Mouse (Mus musculus): ENCODE results near the gene Nagpa. TPM values are rescaled to one million over a fixed set of nuclear protein-coding genes. Genes with fewer than 3 reads are reported as not detected.

The Nagpa gene
- polyA plus RNA-seq, 2 experiments, result 9.2 to 9.7 TPM

DNA sequence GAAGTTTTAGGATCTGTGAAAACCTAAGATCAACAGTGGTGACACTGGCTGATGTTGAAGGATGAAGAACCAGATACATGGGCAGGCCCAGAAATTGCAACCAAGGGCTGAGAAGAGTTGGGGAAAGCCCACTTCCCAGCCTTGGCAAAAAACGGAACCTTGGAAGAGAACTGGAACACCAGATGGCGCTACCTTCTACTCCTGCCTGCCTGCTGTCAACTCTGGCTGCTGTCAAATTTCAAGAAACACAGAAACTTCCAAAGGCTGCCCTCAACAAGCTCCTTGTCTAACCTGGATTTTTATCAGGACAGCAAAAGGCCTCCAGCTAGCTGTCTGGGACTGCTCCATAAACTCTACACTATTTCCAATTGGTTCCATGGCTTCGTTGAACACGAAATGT, 1.1 kb downstream of the Nagpa start:
- peak overlapping the region; percentile 79 to 82 for H3K4me3 ChIP-seq (ENCODE audit: insufficient read depth in 1 of 2, low read depth in 2 of 2, low read length in 2 of 2)
- peak overlapping the region; percentile 79 for H3K4me2 ChIP-seq (ENCODE audit: low read depth)
- ATAC-seq (ENCODE audit: insufficient read depth) (no peak), DNase-seq (ENCODE audit: low read depth in 3 of 3, low spot score in 3 of 3) (peak in 2 of 3 experiments; percentile 24 to 36)
- 5% methylated on average over 4 of the region's 4 CpGs for WGBS (ENCODE audit: insufficient replicate concordance)
- no peaks in the 10 kb centered on the region for H3K9me3 ChIP-seq (ENCODE audit: control insufficient read depth, low read length)
- H3K4me1 ChIP-seq (replicated peaks; ENCODE audit: control insufficient read depth in 2 of 2, insufficient read depth in 2 of 2, low read length in 1 of 2), result peaks cover 2 to 3% of the 10 kb centered on the region in 2 experiments; a peak in 1 of 4 replicates
- H3K27ac ChIP-seq, result no peak overlapping the region
- TF ChIP-seq CTCF (IDR thresholded peaks at IDR 0.05; ENCODE audit: low read depth), result peak; percentile 73
- no peak for TF ChIP-seq EP300 (IDR thresholded peaks at IDR 0.05; ENCODE audit: low read depth)
- peak overlapping the region; percentile 56 for H3K9ac ChIP-seq (replicated peaks)
- no peaks in the 10 kb centered on the region for H3K27me3 ChIP-seq (ENCODE audit: control insufficient read depth, insufficient read depth, low read length)
- peaks cover 4% of the 10 kb centered on the region; the same call in 1 of the 2 replicates for H3K36me3 ChIP-seq (replicated peaks; ENCODE audit: control insufficient read depth, insufficient read depth, low read depth)

DNA sequence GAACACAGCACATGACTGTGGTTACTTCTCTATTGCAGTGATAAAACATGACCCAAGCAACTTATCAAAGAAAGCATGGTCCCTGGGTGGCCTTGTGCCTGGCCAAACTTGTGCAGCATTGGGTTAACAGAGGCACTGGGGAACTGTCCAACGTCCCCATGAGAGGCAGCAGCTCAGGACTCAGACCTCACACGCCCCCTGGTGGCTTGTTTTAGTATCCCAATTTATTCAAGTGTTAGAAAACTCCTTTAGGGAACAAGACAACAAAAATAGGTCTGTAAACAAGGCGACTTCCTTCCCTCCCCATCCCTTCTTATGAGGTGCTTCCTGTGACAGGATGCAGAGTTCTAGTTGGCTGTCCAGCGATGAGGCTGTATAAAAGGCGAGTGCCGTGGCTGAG, 8.7 kb downstream of the Nagpa start:
- peaks cover 4% of the 10 kb centered on the region; the same call in 1 of the 2 replicates for H3K36me3 ChIP-seq (replicated peaks; ENCODE audit: control insufficient read depth, insufficient read depth, low read depth)

DNA sequence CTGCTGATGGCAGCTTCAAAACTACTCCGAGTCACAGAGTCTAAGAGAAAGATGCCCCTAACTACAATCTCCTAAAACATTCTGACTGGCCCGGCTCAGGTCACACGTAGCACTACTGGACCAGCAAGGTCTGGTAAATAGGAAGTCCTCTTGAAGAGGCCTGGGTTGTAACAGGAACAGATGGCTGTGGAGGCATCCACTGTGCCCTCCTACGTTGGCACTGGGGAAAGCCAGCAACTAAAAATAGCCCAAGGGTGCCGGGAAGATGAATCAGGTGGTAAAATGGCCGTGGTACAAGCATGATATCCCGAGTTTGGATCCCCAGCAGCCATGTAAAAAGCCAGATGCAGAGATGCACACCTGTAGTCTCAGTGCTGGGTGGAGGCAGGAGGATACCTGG, 17.6 kb downstream of the Nagpa start:
- ATAC-seq (ENCODE audit: insufficient read depth) (no peak), DNase-seq (ENCODE audit: low read depth in 3 of 3, low spot score in 3 of 3) (no peak)
- no peak overlapping the region for H3K4me2 ChIP-seq (ENCODE audit: low read depth)

More for the DNA sequence above, 8.7 kb downstream of the Nagpa start:
- peak; percentile 87 for TF ChIP-seq CTCF (IDR thresholded peaks at IDR 0.05; ENCODE audit: low read depth)
- no peak for TF ChIP-seq EP300 (IDR thresholded peaks at IDR 0.05; ENCODE audit: low read depth)
- Histone ChIP-seq H3K27ac (no peak overlapping the region), H3K4me3 (ENCODE audit: insufficient read depth in 1 of 2, low read depth in 2 of 2, low read length in 2 of 2) (no peak overlapping the region), H3K9me3 (ENCODE audit: control insufficient read depth, low read length) (no peaks in the 10 kb centered on the region), H3K4me2 (ENCODE audit: low read depth) (no peak overlapping the region), H3K9ac (replicated peaks) (no peak overlapping the region), H3K27me3 (ENCODE audit: control insufficient read depth, insufficient read depth, low read length) (no peaks in the 10 kb centered on the region), H3K4me1 (replicated peaks; ENCODE audit: control insufficient read depth in 2 of 2, insufficient read depth in 2 of 2, low read length in 1 of 2) (no peaks in the 10 kb centered on the region)
- no peak for ATAC-seq (ENCODE audit: insufficient read depth)
- WGBS (ENCODE audit: insufficient replicate concordance), result 24% methylated on average over 6 of the region's 6 CpGs
- peak in 2 of 3 experiments; percentile 31 to 32 for DNase-seq (ENCODE audit: low read depth in 3 of 3, low spot score in 3 of 3)

DNA sequence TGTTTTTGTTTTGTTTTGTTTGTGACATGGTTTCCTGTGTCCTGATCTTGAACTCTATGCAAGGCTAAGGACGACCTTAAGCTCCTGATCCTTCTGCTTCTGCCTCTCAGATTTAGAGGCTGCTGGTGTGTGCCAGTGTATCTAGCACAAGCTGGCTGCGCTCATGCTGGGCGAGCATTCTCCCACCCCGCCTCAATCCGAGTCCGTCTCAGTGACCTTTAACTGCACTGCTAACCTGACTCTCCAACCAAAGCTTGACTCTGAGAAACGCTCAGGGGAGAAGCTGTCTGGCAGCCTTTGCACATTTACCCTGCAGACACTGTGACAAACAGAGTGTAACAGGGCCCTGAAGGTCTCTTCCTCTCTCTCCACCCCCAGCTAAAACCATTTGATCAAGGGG, 18.1 kb downstream of the Nagpa start:
- no peaks in the 10 kb centered on the region for H3K9me3 ChIP-seq (ENCODE audit: control insufficient read depth, low read length)
- no peak for DNase-seq (ENCODE audit: low read depth in 3 of 3, low spot score in 3 of 3)
- H3K27me3 ChIP-seq (ENCODE audit: control insufficient read depth, insufficient read depth, low read length), result no peaks in the 10 kb centered on the region
- no peak overlapping the region for H3K27ac ChIP-seq
- no peaks in the 10 kb centered on the region for H3K4me1 ChIP-seq (replicated peaks; ENCODE audit: control insufficient read depth in 2 of 2, insufficient read depth in 2 of 2, low read length in 1 of 2)
- no peak overlapping the region for H3K4me2 ChIP-seq (ENCODE audit: low read depth)
- no peak overlapping the region for H3K4me3 ChIP-seq (ENCODE audit: insufficient read depth in 1 of 2, low read depth in 2 of 2, low read length in 2 of 2)
- no peak for TF ChIP-seq EP300 (IDR thresholded peaks at IDR 0.05; ENCODE audit: low read depth)
- no peak for TF ChIP-seq CTCF (IDR thresholded peaks at IDR 0.05; ENCODE audit: low read depth)
- H3K36me3 ChIP-seq (replicated peaks; ENCODE audit: control insufficient read depth, insufficient read depth, low read depth), result no peaks in the 10 kb centered on the region
- ATAC-seq (ENCODE audit: insufficient read depth), result no peak
- no peak overlapping the region for H3K9ac ChIP-seq (replicated peaks)
- WGBS (ENCODE audit: insufficient replicate concordance), result 63% methylated on average over 7 of the region's 7 CpGs

More for the DNA sequence above, 17.6 kb downstream of the Nagpa start:
- H3K36me3 ChIP-seq (replicated peaks; ENCODE audit: control insufficient read depth, insufficient read depth, low read depth), result no peaks in the 10 kb centered on the region
- no peak for TF ChIP-seq CTCF (IDR thresholded peaks at IDR 0.05; ENCODE audit: low read depth)
- no peak for TF ChIP-seq EP300 (IDR thresholded peaks at IDR 0.05; ENCODE audit: low read depth)
- no peaks in the 10 kb centered on the region for H3K4me1 ChIP-seq (replicated peaks; ENCODE audit: control insufficient read depth in 2 of 2, insufficient read depth in 2 of 2, low read length in 1 of 2)
- 50% methylated on average over 7 of the region's 7 CpGs for WGBS (ENCODE audit: insufficient replicate concordance)
- no peak overlapping the region for H3K4me3 ChIP-seq (ENCODE audit: insufficient read depth in 1 of 2, low read depth in 2 of 2, low read length in 2 of 2)
- H3K9ac ChIP-seq (replicated peaks), result no peak overlapping the region
- no peak overlapping the region for H3K27ac ChIP-seq
- no peaks in the 10 kb centered on the region for H3K9me3 ChIP-seq (ENCODE audit: control insufficient read depth, low read length)
- no peaks in the 10 kb centered on the region for H3K27me3 ChIP-seq (ENCODE audit: control insufficient read depth, insufficient read depth, low read length)

DNA sequence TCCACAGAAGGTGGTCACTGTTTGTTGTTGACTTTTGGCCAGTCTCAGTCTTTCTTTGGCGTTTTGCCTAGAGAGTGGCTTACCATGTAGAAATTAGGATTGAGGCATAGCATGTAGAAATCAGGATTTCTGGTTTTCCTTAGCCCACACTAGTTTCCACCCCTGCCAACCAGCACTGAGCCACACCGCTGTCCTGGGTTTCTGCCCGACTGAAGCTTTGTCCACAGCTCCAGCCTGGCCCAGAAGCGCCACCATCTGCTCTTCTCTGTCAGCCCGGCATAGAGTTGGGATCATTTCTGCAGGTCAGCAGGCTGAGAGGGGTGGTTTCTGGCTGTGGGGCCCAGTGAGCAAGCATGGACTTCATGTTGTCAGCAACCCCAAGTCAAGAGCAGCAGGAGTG, 18.9 kb downstream of the Nagpa start:
- Histone ChIP-seq H3K36me3 (replicated peaks; ENCODE audit: control insufficient read depth, insufficient read depth, low read depth) (no peaks in the 10 kb centered on the region), H3K4me3 (ENCODE audit: insufficient read depth in 1 of 2, low read depth in 2 of 2, low read length in 2 of 2) (no peak overlapping the region), H3K9ac (replicated peaks) (no peak overlapping the region), H3K9me3 (ENCODE audit: control insufficient read depth, low read length) (no peaks in the 10 kb centered on the region), H3K27me3 (ENCODE audit: control insufficient read depth, insufficient read depth, low read length) (no peaks in the 10 kb centered on the region), H3K4me1 (replicated peaks; ENCODE audit: control insufficient read depth in 2 of 2, insufficient read depth in 2 of 2, low read length in 1 of 2) (no peaks in the 10 kb centered on the region), H3K27ac (no peak overlapping the region), H3K4me2 (ENCODE audit: low read depth) (no peak overlapping the region)
- DNase-seq (ENCODE audit: low read depth in 3 of 3, low spot score in 3 of 3), result no peak
- TF ChIP-seq CTCF (IDR thresholded peaks at IDR 0.05; ENCODE audit: low read depth) (no peak), EP300 (IDR thresholded peaks at IDR 0.05; ENCODE audit: low read depth) (no peak)
- no peak for ATAC-seq (ENCODE audit: insufficient read depth)
- WGBS (ENCODE audit: insufficient replicate concordance), result 72% methylated on average over 5 of the region's 5 CpGs
